Mouse (Mus musculus) heart, postnatal 0 days (tissue): ENCODE results near the gene Cd300e.

Experiments
- CTCF ChIP-seq: IDR thresholded peaks from 2 replicates; pipeline ENCODE4 v1.5.1; 2016; ENCODE audit warnings: antibody characterized with exemption, control low read depth, low read depth
- EP300 ChIP-seq: IDR thresholded peaks from 2 replicates; pipeline ENCODE4 v1.6.1; 2016; ENCODE audit warnings: antibody characterized with exemption, low read depth

DNA sequence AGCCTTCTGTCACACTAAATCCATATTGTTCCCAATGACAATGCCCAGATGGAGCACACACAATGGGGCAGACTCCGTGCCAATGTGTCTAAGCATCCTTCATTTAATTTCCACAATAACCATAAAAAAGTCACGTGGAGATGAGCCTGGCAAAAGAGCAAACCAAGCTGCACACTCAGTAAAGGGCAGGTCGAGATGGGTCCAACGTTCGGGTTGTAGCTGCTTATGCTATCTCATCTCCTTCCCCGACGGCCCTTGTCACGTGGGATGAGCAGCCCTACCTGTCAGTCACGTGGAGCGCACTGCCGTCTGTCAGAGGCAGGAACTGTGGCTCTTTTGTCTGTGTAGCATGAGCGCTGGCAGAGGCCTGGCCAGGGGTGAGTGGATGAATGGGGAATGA is 22.6 kb upstream of the Cd300e start:
- TF ChIP-seq CTCF (no peak), EP300 (no peak)
